Mouse (Mus musculus) C2C12 (cell line): ENCODE results near the gene Acads. TPM values are rescaled to one million over a fixed set of nuclear protein-coding genes. Genes with fewer than 3 reads are reported as not detected.
A peak's percentile ranks its signal among the peaks of the same experiment; 100 is the strongest.

ENCODE experiments used
- H3K27me3 ChIP-seq: one replicate; pipeline ENCODE4 v1.6.1; 2011; ENCODE audit not compliant: control insufficient read depth, insufficient read depth, insufficient read length
- H3K36me3 ChIP-seq: one replicate; pipeline ENCODE4 v1.6.1; 2011; ENCODE audit not compliant: control insufficient read depth, insufficient read depth
- H3K4me3 ChIP-seq: one replicate; pipeline ENCODE4 v1.5.1; 2011; ENCODE audit warnings: mild to moderate bottlenecking, control low read depth; ENCODE audit not compliant: poor library complexity, insufficient read depth, severe bottlenecking
- H3K79me2 ChIP-seq: one replicate; pipeline ENCODE4 v1.6.1; 2011; ENCODE audit not compliant: control insufficient read depth, insufficient read depth
- H3K79me3 ChIP-seq: one replicate; pipeline ENCODE4 v1.6.1; 2011; ENCODE audit warnings: low read depth, control low read depth
- H3ac ChIP-seq: one replicate; pipeline ENCODE3; 2011; ENCODE audit warnings: low read depth; ENCODE audit not compliant: control insufficient read depth, insufficient read length
- CEBPB ChIP-seq: IDR thresholded peaks from one replicate; pipeline ENCODE4 v1.6.1; 2011; ENCODE audit warnings: low read depth, mild to moderate bottlenecking, control low read depth, moderate library complexity
- CTCF ChIP-seq: IDR thresholded peaks from one replicate; pipeline ENCODE4 v1.5.1; 2011; ENCODE audit not compliant: control insufficient read depth, insufficient read depth, insufficient read length
- FOSL1 ChIP-seq: IDR thresholded peaks from one replicate; pipeline ENCODE4 v1.8.0; 2011; ENCODE audit warnings: mild to moderate bottlenecking, low read length; ENCODE audit not compliant: poor library complexity, insufficient read depth, severe bottlenecking
- MAX ChIP-seq: IDR thresholded peaks from one replicate; pipeline ENCODE4 v1.6.1; 2011; ENCODE audit warnings: mild to moderate bottlenecking, control low read depth
- MYOD1 ChIP-seq: IDR thresholded peaks from one replicate; pipeline ENCODE4 v1.6.1; 2011; ENCODE audit warnings: low read depth; ENCODE audit not compliant: control insufficient read depth, insufficient read length
- MYOG ChIP-seq: IDR thresholded peaks from one replicate; pipeline ENCODE4 v1.6.1; 2011; ENCODE audit not compliant: control insufficient read depth, insufficient read length; ENCODE audit errors: extremely low read depth
- USF1 ChIP-seq: IDR thresholded peaks from one replicate; pipeline ENCODE4 v1.6.1; 2011; ENCODE audit warnings: low read depth, mild to moderate bottlenecking, control low read depth, moderate library complexity
- polyA plus RNA-seq: library from polyadenylated mRNA; unstranded; fragments of >200 nt; fragmentation: generic; extraction: Trizol; gene quantifications from one replicate; pipeline ENCODE4 v1.2.1, GENCODE M21; 2012; ENCODE audit warnings: missing spikeins

The Acads gene
- polyA plus RNA-seq, 1 experiment = 56.9 TPM

GRCm38 (mm10) chr5:115129328-115129727, 10.2 kb upstream of the Acads start:
- H3K79me3 ChIP-seq = peaks cover 9% of the 10 kb centered on the region
- no peak overlapping the region for H3ac ChIP-seq
- peaks cover 40% of the 10 kb centered on the region for H3K36me3 ChIP-seq

GRCm38 (mm10) chr5:115127421-115128179, 8.5 kb upstream of the Acads start:
- Histone ChIP-seq H3K79me2 (peaks cover 21% of the 10 kb centered on the region), H3K4me3 (no peak overlapping the region), H3K36me3 (peaks cover 46% of the 10 kb centered on the region), H3K79me3 (peaks cover 2% of the 10 kb centered on the region), H3ac (no peak overlapping the region), H3K27me3 (no peaks in the 10 kb centered on the region)
- no peak for TF ChIP-seq MYOG
- no peak for TF ChIP-seq USF1
- TF ChIP-seq CEBPB = no peak
- no peak for TF ChIP-seq CTCF
- no peak for TF ChIP-seq MAX
- no peak for TF ChIP-seq MYOD1
- no peak for TF ChIP-seq FOSL1

More at GRCm38 (mm10) chr5:115129328-115129727, 10.2 kb upstream of the Acads start:
- no peak for TF ChIP-seq USF1
- no peak overlapping the region for H3K4me3 ChIP-seq
- H3K27me3 ChIP-seq = no peaks in the 10 kb centered on the region
- peaks cover 38% of the 10 kb centered on the region for H3K79me2 ChIP-seq

DNA sequence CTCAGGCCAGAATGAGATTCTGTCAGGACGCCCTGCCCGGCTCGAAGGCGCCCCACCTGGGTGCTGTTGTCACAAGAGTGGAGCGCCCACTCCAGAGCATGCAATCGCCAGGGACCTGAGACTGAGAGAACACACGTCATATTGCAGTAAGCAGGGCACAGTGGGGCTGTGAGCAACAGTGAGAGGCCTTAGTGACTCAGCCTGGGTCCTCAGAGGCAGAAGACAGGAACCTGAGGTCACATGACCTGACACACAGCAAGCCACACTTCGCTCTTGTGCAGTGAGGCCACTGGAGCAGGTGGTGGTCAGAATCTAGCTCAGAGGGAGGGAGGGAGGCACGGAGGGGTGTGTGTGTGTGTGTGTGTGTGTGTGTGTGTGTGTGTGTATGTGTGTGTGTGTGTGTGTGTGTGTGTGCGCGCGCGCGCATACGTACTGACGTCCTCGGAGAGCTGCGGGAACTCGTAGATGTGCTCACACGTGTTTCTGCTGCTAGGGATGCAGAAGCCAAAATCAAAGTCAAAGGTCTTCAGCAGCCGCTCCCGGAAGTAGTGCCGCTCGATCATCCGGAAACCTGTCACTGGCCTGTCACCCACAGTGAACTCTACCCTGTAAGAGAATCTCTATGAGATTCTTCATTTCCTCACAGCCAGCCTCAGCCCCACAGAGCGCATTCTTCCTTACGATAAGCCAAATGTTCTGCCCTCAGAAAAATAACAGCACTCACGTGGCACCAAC, 7.6 kb upstream of the Acads start:
- Histone ChIP-seq H3K79me3 (peaks cover 2% of the 10 kb centered on the region), H3K27me3 (no peaks in the 10 kb centered on the region), H3K4me3 (no peak overlapping the region), H3K79me2 (peaks cover 13% of the 10 kb centered on the region), H3K36me3 (peaks cover 46% of the 10 kb centered on the region), H3ac (no peak overlapping the region)
- no peak for TF ChIP-seq CEBPB
- peak; percentile 2 for TF ChIP-seq USF1

DNA sequence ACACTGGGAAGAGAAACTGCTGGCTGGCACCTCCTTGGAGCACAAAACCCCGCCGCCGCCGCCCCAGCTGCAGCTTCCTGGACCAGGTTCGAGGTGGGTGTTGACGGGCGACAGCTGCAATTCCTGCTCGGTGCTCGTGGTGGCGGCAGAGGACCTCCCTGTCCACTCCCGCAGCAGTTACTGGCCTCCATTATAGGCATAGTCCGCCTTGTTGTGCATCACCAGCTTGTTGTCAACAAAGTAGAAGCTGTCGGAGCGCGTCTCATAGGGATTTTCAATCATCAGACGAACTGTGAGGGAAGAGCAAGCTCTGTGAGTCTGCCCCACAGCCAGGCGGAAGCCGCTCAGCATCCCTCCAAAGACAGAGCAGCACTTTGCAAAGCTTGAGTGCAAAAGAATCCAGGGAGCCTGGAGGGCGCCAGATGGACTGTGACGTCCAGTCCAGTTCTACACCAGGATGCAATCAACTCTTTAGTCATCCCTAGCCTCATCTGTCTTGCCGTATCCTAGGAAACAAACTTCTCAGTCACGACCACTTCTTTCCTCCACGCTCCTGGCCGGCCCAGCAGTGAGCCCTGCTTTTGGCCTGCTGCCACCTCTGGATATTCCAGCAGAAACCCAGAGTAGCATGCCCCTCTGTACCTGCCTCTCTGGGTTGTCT, 6.2 kb upstream of the Acads start:
- no peaks in the 10 kb centered on the region for H3K79me3 ChIP-seq
- H3ac ChIP-seq = no peak overlapping the region
- H3K79me2 ChIP-seq = no peaks in the 10 kb centered on the region
- H3K4me3 ChIP-seq = no peak overlapping the region
- peaks cover 46% of the 10 kb centered on the region for H3K36me3 ChIP-seq
- H3K27me3 ChIP-seq = no peaks in the 10 kb centered on the region
- TF ChIP-seq CEBPB = no peak
- TF ChIP-seq MYOD1 = no peak
- TF ChIP-seq MAX = no peak
- no peak for TF ChIP-seq FOSL1
- no peak for TF ChIP-seq MYOG
- peak; percentile 96 for TF ChIP-seq CTCF
- no peak for TF ChIP-seq USF1

DNA sequence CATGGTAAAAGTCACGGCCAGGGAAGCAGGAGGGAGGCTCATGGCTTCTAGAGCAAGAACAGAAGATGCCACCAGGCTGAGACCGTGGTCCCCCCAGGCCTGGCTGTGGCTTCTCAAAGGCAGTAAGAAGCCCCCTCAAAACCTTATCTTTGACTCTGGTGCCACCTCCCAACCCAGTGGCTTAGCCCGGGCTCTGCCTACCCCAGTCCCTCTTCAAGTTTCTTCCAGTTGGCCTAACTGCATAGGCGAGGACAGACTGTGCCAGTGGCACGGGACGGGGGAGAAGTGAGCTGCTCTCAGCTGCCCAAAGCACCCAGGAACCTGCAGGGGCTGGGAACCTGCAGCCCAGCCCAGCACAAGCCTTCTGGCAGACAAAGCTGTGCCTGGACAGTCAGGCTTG, 5.5 kb upstream of the Acads start:
- Histone ChIP-seq H3K79me2 (no peaks in the 10 kb centered on the region), H3ac (no peak overlapping the region), H3K79me3 (no peaks in the 10 kb centered on the region), H3K4me3 (no peak overlapping the region), H3K36me3 (peaks cover 43% of the 10 kb centered on the region), H3K27me3 (no peaks in the 10 kb centered on the region)
- TF ChIP-seq CTCF (no peak), USF1 (no peak), MYOG (no peak), FOSL1 (no peak), CEBPB (no peak), MAX (no peak), MYOD1 (no peak)
